Mouse (Mus musculus): ENCODE measurements around the gene Fbxw7.

GRCm38 (mm10) chr3:84925229-84925628 lies 110.2 kb downstream of the Fbxw7 start:
- TF ChIP-seq CTCF (IDR thresholded peaks at IDR 0.05; ENCODE audit: low read depth, low read length) = no peak
- no peak for TF ChIP-seq POLR2A (IDR thresholded peaks at IDR 0.05; ENCODE audit: borderline replicate concordance, low read depth, low read length)
